Mouse (Mus musculus) cortical plate, adult 2 months (tissue): ENCODE measurements around the gene Gm11549.

Experiments
- CTCF ChIP-seq: fragments of 200-500 bp; IDR thresholded peaks from 2 replicates; pipeline ENCODE4 v1.5.1; 2011; ENCODE audit warnings: mild to moderate bottlenecking, control low read depth, low read length; ENCODE audit not compliant: insufficient read depth; ENCODE audit errors: extremely low read depth
- POLR2A ChIP-seq: fragments of 200-500 bp; IDR thresholded peaks from 2 replicates; pipeline ENCODE4 v1.6.1; 2011; ENCODE audit warnings: mild to moderate bottlenecking, low read length, control low read depth; ENCODE audit not compliant: insufficient read depth; ENCODE audit errors: extremely low read depth

DNA sequence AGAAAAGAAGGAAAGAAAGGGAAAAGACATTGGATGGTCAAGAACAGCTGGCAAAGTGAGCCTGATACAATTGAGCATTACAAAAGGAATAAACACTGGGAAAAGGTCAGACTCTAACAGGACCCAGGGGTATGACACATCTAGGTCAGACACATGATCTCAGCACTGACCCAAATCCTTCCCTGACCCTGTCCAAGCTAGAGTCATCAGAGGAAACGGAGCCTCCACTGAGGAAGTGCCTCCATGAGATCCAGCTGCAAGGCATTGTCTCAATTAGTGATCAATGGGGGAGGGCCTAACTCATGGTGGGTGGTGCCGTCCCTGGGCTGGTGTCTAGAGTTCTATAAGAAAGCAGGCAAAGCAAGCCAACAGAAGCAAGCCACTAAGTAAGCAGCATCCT is 52.7 kb downstream of the Gm11549 start:
- TF ChIP-seq POLR2A (no peak), CTCF (no peak)
